Mouse (Mus musculus): ENCODE data around the gene Idh3a.
"Not testable (repeated sequence)": the region's sequence is repeated elsewhere in the genome, so short reads cannot be mapped to it uniquely, and the experiment has no call there.

Idh3a gene

DNA sequence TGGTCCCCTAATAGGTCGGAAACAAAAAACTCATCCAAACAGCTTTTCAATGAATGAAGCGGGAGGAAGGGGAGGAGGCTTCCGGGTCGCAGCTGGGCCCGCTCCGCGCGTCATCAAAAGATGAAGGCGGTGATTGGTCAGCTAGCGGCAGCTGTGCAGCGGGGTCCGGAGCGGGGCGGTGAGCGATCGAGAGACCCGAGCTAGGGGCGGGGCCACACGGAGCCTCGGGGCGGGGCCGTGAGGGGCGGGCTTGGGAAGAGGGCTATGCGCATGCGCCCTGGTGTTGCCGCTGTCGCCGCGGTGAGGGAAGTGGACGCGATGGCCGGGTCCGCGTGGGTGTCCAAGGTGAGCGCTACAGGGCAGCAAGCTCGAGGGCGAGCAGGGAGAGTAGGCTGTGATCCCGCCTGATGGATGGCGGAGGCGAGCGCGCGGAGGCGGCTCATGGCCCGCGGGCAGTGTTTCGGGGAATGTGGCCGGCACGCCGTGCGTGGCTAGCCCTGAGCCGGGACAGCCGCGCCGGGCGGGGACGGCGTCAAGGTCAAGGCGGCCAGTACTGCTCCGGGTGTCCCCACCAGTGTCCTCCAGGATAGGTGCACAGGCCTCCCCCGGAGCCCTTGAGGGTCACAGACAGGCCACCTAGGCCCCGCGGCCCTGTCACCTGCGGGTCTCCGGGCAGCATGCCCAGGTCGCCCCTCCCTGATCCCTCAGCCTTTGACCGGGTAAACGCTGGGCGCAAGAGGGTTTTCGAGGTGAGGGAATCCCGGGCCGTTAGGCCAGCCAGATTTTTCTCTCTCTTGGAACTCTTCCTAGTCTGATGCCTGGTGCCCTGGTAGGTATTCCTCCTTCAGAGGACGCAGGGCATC is at the start of gene Idh3a:
TSS of gene Idh3a (plus strand) at position 136 of the 863 bp plus-strand sequence.
- DNase-seq: peak; percentile 99

DNA sequence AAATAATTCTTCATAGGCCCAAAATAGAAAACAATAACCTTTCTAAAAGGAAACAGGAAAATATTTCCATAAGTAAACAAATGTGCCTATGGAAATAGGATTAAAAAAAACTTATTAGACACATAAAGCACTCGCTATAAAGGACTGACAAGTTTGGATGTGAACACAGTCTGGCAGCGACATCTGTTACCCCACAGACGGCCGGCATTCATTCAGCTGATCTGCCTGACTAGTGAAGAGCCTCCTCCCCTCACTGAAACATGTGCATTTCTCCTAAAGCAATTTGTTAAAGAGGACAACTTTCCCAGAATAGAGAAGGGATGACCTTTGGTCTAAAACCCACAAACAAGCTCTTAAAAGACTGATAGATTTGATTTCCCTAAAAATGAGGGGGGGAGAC is 49.1 kb upstream of the Idh3a start:
- peak; percentile 44 for DNase-seq

DNA sequence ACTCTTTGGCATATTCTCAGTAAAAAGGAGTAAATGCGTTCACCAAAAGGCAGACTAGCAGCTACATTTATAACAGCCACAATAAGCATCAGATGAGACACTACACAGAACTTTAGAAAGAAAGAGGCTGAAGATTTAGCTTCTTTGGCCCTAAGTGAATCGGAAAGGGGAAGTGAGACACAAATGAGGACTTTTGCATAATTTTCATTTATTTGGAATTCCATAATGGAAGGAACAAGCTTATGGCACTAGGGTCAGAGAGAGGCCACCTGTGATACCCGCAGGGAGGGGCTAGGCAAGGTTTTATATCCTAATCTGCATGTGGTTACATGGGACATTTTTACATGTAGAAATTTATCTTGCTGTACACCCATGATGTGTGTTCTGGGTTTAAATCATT is 48.7 kb upstream of the Idh3a start:
- no peak for DNase-seq

DNA sequence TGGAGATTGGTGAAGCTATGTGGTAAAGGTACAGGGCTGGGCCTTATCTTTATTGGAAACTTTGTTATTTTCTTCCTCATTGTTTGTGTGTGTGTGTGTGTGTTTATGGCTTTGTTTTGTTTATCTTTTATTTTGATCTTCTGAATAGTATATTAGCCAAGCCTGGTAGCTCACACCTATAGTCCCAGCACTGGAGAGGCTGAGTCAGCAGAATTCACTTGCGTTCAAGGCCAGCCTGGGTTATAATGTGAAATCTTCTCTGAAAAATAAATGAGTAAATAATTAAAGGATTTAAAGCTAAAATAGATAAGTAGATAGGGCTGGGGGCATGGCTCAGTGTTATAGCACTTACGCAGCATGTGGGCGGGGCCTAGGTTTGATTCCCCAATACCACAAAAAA is 47.9 kb upstream of the Idh3a start:
- no peak for DNase-seq

DNA sequence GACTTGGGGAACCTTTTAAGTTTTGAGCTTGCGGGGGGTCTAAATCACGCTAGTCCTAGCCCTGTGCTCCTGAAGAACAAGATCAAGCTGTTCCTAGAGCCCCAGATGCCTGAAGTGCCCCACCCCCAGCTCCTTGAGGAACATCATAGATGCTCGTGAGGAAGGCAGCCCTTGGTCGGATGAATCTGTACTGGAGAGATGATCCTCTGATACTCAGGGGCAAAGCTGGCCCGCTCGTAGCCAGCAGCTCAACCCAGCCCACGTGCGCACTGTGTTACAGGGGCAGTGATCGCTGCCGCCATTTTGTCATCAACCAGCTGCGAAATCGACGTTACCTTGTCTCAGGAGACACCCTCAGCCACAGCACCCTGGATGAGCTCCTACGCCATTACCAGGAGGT is 47.5 kb upstream of the Idh3a start, which contains the start of gene Sh2d7:
TSS of gene Sh2d7 (plus strand) at position 301 of the 400 bp plus-strand sequence.
- no peak for DNase-seq

DNA sequence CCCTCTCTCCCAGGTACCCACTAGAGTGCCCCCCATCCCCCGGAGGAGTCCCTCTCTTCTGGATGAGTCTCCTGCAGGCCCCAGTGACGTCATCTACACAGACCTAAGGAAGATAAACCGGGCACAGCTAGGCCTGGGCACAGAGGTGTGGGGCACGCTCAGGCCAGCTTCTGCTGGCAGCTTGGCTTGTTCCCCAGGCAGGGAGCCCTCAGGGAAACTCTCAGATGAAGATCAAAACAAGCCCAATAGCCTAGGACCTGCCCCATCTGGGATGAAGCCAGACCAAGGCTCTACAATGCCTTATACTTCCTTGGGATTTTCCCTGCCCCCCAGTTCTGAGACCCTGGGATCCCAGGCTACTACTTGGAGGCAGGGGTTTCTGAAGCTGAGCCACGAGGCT is 45.3 kb upstream of the Idh3a start:
- DNase-seq: no peak

DNA sequence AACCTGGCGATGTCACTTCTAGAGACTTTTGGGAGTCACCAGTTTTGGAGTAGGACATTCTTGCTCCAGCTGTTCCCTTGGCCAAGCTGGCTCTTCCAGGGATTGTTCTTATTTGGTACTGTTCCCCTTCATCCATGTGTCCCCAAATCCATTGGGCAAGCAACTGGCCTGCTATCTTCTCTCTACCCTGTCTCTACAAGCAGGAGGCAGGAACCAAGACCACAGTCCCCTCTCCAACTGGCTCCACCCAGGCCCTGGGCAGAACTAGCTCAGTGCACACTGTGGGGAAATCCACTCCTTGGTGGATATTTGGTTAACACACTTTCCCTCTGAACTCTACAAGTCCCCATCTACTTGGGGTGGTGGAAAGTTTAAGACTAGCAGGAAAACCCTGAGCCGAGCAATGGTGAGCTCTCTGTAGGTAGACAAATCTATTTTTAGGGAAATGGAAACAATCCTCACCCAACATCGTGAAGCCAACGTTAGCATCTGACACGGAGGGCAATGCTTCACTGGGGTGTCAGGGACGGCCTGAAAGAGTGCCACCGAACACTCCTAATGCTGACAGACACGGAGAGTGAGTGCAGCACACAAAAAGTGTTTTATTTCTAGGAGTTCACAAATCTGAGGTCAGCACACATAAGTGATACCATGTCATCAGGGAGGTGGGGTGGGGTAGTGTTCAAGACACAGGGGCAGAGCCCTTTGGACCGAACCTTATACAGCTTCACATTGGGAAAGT is 41.8 kb upstream of the Idh3a start:
- no peak for DNase-seq

DNA sequence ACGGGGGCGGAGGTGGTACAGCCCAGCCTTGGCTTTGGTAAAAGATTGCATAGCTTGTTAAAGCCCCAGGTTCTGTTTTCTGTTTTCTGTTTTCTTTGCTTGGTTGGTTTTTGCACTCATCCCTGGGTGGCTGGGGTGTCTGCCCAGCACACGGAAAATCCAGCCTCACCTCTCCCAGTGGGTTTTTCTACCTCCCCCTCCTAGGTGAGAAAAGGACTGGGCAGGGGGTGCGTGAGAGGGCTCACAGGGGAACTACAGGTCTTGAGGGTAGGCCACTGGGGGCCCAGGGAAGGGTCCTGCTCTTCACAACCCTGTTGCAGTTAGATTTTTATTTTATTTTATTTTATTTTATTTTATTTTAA is 41.2 kb upstream of the Idh3a start:
- no peak for DNase-seq

DNA sequence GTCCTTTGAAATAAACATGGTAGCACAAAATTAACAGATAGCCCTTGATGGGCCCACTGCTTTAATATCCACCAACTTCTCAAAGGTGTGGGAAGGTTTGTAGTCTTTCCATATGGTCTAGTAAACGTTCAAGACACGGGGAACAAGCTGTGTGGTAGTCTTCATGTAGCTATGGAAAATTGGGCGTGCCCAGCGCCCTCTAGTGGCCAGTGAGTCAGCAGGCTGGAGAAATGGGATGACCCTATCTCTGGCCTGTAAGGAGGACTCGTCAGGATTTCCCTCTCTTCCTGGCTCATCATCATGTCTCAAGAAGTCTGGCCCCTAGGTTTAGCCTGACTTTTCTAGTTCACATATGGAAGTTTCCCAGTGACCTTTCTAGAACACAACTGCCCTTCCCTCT is 38.6 kb upstream of the Idh3a start:
- peak; percentile 57 for DNase-seq

DNA sequence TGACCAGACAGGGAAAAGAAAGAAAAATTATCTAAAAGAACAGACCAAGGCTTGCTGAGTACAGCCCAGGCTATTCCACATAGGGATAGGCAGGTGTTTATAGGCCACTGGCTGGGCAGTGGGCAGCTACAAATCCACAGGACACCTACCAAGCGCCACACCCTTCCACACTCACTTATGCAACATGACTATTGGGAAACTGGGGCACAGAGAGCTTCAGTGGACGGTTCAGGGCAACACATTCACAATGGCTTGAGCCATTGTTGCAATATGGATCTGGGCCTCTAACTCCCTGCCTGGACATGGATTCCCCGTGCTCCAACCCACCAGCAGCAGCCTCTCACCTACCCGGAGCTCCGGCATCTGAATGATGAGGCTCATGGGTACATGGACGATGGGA is 36.7 kb upstream of the Idh3a start:
- no peak for DNase-seq

DNA sequence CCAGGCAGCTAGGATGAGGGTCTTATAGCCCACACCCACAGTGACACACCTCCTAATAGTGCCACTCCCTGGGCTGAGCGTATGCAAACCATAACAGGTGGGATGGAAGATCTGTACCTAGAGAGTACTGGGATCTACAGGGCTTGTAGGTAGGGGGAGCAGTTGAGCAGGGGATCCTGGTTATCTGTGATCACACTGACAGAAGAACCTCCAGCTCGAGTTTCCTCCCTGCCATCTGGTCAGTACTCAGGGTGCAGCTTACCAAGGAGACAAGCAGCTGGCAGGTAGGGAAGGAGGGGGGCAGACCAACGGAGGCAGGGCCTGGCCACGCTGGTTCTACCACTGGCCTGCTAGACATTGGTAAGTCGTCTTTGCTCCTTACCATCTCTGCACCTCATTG is 33.7 kb upstream of the Idh3a start:
- no peak for DNase-seq

DNA sequence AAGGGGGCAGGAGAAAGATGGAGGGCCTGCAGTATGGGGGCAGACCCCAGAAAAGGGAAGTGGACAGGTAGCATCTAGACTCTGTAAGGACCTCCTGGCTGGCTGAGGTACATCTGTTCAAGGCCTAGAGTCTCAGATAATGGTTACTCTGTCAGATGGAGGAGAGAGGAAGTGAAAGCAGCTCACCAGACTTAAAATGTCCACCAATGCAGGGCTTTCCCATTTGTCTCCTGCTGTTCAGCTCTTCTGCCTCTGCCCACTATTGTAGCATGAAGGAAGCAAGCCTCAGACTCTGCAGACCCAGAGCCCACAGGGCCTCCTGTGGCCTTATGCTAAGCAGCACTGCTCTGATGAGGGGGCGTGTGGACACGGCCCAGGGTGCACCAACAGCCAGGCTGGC is 31.1 kb upstream of the Idh3a start:
- DNase-seq: no peak

DNA sequence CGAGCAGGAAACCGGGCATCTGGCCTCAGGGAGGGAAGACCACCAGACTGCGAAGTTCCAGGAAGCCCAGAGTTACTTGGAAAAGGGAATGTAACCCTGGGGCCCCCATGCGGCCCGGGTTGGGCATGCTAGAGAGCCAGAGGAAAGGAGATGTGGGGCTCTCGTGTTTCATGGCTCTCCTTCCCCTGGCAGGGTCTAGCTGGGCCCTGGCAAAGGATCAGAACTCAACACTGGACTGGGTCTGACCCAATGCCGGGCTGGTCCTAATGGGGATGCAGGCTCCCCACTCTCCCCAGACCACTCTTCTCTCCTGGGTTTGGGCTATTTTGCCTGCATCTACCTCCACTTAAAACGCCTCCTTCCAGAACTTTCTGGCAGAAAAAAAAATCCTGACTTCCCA is 27.4 kb upstream of the Idh3a start:
- no peak for DNase-seq

DNA sequence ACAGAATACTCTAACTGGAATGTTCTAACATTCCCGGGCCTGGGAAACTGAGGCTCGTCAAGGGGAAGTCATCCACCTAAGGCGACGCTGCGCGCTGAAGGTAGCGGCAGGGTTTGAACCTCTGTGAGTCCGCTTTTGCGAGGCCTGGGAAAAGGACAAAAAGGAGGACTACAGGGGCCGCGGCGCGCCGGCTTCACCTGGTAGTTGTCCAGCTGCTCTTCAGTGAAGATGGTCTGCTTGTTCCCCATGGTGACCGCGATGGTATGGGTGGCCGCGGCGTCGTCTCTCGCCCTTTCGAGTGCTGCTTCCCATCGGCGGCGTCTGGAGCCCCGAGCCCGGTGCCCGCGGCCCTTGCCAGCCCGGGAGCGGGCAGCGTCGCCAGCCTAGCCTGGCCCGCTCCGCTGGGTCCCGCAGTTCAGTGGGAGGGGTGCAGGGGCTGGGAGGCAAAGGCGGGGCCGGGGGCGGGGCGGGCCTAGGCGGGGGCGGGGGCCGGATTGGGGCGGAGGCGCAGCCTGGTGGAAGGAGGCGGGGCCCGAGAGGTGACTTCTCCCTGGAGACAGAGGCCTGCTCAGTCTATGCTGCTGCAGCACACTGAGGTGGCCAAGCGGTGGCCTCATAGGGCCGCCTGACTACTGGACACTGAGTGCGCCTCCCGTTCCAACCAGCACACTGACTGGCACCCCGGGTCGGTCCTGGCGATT is 26.2 kb upstream of the Idh3a start, which contains the start of gene Cib2:
TSS of gene Cib2 (minus strand) at position 448 of the 701 bp plus-strand sequence.
- peak; percentile 70 for DNase-seq

DNA sequence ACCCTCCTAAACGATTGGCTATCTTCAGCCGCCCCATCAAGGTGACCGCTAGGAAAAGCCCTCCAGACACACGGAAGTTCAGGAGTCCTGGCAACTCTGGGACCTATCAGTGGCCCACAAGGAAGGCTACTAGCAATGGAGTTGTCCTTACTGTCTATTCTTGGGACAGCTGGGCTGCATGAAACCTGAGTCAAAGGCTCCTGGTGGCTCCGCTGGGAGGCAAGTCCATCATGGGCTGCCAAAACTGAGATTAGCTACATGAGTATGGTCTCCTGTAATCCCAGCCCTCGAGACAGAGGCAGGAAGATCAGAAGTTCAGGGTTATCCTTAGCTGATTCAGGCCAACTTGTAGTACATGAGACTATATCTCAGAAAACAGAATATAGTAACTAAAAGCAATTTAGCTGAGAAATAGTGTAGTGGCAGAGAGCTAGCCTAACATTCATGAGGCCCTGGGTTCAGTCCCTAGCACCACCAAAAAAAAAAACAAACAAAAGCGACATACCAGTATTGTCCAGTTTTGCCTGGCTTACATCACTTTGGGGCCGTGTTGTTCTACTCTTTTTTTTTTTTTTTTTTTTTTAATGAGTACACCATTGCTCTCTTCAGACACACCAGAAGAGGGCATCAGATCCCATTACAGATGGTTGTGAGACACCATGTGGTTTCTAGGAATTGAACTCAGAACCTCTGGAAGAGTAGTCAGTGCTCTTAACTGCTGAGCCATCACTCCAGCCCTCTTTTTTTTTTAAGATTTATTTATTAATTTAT is 25.1 kb upstream of the Idh3a start:
- DNase-seq: no peak

DNA sequence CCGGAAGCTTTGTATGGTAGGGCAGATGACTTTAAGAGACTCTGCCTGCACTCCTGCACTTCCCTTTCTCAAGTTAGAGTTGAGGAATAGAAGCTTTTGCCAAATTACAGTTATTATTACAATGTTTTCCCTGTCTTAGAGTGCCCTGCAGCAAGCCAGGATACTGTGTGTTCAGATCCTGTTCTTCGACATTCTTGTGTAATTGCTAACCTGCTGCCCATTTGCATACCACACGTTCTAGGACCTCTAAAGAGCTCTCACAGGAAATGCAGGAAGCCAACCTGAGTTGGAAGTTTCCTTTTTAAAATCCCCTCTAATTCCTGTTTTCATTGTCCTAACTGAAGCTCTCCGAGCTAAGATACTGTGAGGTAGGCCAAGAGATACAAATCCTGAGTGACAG is 19.2 kb upstream of the Idh3a start:
- DNase-seq: no peak

DNA sequence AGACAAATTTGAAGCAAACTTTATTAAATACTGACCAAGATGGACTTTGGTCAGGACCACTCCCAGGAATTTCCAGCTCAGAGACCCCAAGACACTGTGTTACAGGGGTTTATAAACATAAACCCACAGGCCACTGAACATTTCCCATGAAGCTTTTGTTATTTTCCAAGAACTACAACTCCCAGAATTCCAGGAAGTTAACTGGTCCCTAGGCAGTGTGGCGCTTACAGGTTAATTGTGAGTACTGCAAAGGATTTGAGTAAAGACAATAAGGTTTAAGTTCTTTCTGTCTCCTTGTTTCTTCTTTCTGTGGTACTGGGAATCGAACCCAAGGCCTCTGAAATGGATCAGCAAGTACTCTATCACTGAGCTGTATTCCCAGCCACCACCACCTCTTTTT is 17.4 kb upstream of the Idh3a start:
- no peak for DNase-seq

DNA sequence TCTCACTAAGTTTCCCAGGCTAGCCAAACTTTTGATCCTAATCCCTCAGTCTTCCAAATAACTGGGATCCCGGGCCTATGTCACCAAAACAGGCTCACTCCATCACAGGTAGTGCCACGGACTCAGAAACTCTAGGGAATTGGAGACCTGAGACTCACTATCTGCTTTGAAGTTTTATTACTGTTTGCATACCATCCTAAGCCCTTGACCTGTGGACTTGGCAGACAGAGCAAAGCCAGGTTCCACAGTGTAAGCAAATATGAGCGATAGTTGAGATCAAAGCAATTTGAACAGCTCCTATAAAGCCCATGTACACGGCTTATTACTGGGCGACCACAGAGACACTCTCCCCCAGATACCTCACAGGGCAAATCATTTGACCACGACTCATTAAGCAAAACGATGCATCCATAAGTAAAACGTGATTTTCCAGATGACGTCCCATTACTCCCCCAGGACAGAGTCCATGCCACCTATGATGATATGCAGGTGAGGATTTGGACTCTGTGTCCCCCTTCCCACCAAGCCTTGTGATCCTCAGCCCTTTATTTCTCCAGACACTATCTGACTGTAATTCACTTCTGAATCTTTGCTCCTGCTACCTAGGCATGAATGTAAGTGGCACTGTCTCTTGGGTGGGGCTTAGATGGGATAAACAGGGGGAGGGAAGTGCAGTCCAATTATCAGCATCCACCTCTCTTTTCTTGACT is 14.8 kb upstream of the Idh3a start:
- DNase-seq: no peak

DNA sequence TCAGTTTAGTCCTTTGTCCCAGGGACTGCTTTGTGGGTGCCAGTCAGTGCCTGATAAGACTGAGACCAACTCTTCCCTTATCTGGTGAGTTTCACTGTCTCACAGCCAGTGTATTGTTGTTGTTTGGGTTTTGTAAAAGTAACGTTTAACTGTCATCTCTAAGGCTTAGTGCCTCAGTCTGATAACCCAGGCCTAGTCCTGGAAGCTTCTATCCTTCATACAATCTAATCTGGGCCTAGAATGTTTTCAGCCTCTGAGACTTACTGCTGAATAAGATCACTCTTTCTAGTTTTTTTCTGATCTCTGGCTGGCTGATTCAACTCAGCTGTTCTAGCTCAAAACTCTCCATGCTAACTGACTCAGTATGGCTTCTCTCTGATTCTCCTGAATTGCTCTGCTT is 2.4 kb upstream of the Idh3a start:
- no peak for DNase-seq

DNA sequence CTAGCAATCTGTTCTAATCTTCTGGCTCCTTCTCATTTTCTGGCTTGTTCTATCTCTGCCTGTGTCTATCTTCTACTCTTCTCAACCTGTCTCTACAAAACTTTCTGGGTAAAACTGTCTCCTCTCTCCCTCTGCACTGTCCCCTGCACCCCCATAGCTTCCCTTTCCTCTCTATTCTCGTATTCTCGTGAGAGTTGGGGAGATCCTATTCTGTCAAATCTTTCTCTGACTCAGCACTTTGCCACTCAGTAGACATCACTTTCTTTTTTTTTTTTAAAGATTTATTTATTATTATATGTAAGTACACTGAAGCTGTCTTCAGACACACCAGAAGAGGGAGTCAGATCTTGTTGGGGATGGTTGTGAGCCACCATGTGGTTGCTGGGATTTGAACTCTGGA is 2.0 kb upstream of the Idh3a start:
- DNase-seq: not testable (repeated sequence)

DNA sequence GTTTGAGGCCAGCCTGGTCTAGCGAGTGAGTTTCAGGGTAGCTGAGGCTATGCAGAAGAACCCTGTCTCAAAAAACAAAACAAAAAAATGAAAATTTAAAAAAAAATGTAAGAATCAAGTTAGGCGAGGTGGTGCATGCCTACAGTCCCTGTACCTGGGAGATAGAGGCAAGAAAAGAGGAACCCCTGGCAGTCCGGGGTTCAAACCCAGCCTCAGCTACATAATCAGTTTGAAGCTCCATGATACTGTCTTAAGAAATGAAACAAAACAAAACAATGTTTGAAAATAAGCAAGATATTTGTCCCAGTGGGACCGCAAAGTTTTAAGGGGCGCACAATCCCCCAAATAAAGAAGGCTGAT is 315 bp upstream of the Idh3a start:
- no peak for DNase-seq

DNA sequence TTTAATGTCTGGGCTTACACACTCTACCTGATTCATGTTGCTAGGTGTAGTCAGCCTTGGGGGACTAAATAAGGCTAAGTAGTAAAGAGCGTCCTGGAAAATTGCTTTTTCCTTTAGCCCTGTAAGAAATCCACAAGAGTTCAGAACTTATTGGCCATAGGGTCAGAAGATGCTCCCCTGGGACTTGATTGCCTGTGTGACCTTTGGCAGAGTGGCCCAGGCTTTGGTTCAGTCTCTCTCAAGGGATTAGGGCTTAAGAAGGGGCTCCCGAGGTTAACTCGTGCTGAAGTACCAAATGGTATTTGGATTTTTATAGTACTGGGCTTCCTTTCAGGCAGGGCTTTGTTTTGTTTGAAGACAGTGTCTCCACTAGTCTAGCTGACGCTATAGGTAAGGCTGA is 1.7 kb downstream of the Idh3a start:
- no peak for DNase-seq
